Mouse (Mus musculus): ENCODE measurements around the gene Tmx1. TPM values are rescaled to one million over a fixed set of nuclear protein-coding genes. Genes with fewer than 3 reads are reported as not detected.

Tmx1 gene
- polyA plus RNA-seq, 2 experiments from 2014 or later, result 105 to 107 TPM

- no peak for ATAC-seq
Observed at GRCm38 (mm10) chr12:70486716-70487480, 34.0 kb downstream of the Tmx1 start.

GRCm38 (mm10) chr12:70492441-70492840, 39.5 kb downstream of the Tmx1 start:
- ATAC-seq, result no peak

GRCm38 (mm10) chr12:70494494-70495281, 41.8 kb downstream of the Tmx1 start:
- peak; percentile 49 for ATAC-seq

DNA sequence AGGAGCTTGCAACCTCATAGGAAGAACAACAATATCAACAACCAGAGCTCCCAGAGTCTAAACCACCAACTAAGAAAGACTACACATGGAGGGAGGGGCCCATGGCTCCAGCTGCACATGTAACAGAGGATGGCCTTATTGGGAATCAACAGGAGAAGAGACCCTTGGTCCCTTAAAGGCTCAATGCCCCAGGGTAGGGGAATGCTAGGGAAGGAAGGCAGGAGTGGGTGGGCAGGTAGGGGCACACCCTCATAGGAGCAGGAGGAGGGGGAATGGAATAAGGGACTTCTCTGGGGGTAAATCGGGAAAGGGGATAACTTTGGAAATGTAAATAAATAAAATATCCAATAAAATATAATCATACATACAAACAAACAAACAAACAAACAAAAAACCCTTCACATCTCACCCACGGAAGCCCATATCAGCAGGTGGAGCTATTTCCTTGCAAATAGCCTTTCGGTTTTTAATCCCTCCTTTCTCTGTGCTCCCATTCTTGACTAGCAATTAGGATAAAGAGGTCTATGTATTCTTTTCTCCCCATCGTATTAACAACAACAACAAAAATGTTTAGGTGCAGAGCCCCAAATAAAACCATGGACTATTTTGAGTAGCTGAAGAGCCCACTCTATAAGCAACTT, 42.5 kb downstream of the Tmx1 start:
- no peak for ATAC-seq

- ATAC-seq, result no peak
Observed at GRCm38 (mm10) chr12:70498091-70498490, 45.2 kb downstream of the Tmx1 start.

DNA sequence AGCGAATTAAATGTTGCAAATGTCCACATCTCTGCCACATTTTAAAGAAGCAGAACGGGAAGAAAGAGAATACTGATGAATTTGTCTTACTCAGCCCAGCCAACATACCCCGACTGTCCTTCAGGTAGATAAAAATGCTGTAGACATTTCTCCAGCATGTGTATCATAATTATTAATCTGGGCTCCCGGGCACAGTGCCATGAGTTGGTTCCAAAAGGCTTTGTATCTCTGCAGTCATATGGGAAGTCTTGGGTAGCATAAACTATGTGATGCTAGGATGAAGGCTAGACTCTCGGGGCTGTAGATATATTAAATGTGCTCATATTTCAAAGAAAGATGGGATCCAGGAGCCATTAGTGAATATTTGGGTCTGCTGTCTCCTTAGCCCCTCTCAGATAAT, 53.1 kb downstream of the Tmx1 start:
- no peak for ATAC-seq

DNA sequence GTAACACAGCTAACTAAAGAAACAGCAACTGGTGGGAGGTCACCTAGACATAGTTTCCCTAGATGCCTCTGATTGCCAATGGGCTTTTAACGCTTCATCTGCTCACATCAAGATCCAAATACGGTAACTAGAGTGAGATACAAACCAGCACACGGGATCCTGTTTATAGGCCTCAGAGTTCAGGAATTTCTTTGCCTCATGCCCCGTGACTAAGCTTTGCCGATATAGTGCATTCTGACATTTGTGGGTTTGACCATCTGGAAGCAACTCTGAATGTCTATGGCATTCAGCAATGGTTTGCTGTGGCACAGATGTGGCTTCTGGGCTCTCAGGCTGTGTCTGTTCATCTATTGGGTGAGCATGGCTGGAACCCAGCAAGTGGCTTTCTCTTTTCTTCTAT, 59.1 kb downstream of the Tmx1 start:
- ATAC-seq, result no peak

GRCm38 (mm10) chr12:70512431-70512830, 59.5 kb downstream of the Tmx1 start:
- ATAC-seq, result no peak

Other genes with a start within 250 kb of the Tmx1 start
- under 1 TPM; 0.17 to 0.42 TPM for gene Pygl, start 221.6 kb upstream of the Tmx1 start, polyA plus RNA-seq (2017; shearing (Covaris generic))
- not detected for gene Trim9, start 105.5 kb upstream of the Tmx1 start, polyA plus RNA-seq (2017; shearing (Covaris generic))

All from activated CD4-positive, CD25-positive, alpha-beta regulatory T cell, adult 4 months (primary cell).